ENCODE assay signal across 8 mouse cellular contexts in genomic region chr13:51847979-51848480, GRCm38 (mm10). TPM values are rescaled to one million over a fixed set of nuclear protein-coding genes. Genes with fewer than 3 reads are reported as not detected.
DNase-seq lines count a peak whose midpoint lies in the region; ATAC-seq and TF ChIP-seq lines count a peak whose summit lies in the region.

No protein-coding gene starts in this region.

- peak overlapping the region; percentile 78 for H3K9ac ChIP-seq in hindbrain, postnatal 0 days (replicated peaks; ENCODE audit: low read length)

- ATAC-seq in hindbrain, postnatal 0 days = no peak
- ATAC-seq in megakaryocyte, adult 5-6 weeks (ENCODE audit: poor library complexity, severe bottlenecking) = 0 out of 2 replicates have a peak, but pooled peaks have one; percentile 19

- H3K36me3 ChIP-seq in hindbrain, postnatal 0 days (ENCODE audit: insufficient read depth, low read length) = no peaks in the 10 kb centered on the region

- peak; percentile 63 for DNase-seq in T-cell, adult 2 months (ENCODE audit: low spot score)
- DNase-seq in cerebellum, postnatal 4 days (ENCODE audit: low spot score in 2 of 2) = peak; percentile 63 to 80
- peak; percentile 93 for DNase-seq in gastrocnemius, adult 2 months
- peak; percentile 88 for DNase-seq in hindbrain, postnatal 0 days (ENCODE audit: low spot score)
- DNase-seq in left cerebral cortex, adult 8-10 months (ENCODE audit: low spot score in 2 of 2) = peak; percentile 67 to 68
- DNase-seq in right cerebral cortex, postnatal 10 days (ENCODE audit: low spot score in 2 of 2) = peak; percentile 89 to 90
- peak; percentile 38 for DNase-seq in urinary bladder, postnatal 10 days (ENCODE audit: low spot score)

- H3K4me1 ChIP-seq in hindbrain, postnatal 0 days (ENCODE audit: insufficient read depth, low read length) = peaks cover 12% of the 10 kb centered on the region; the same call in 1 of the 2 replicates

- peak; percentile 64 for TF ChIP-seq CTCF in gastrocnemius, adult 2 months (IDR thresholded peaks at IDR 0.05)
- TF ChIP-seq CTCF in hindbrain, postnatal 0 days (IDR thresholded peaks at IDR 0.05; ENCODE audit: low read depth) = peak; percentile 73

- peaks cover 9% of the 10 kb centered on the region; the same call in 1 of the 2 replicates for H3K27me3 ChIP-seq in hindbrain, postnatal 0 days (ENCODE audit: insufficient read depth, low read length)

- H3K4me2 ChIP-seq in hindbrain, postnatal 0 days (ENCODE audit: low read depth, low read length) = peak overlapping the region; percentile 99

- H3K9me3 ChIP-seq in hindbrain, postnatal 0 days (ENCODE audit: low read length) = no peaks in the 10 kb centered on the region

- intact Hi-C loops in gastrocnemius, adult 2 months (cut with DNase I) = loop anchor here (2.0 to 5.0 kb wide), 3 partner anchors 127 to 229 kb away; no protein-coding TSS in a partner anchor

- H3K27ac ChIP-seq in gastrocnemius, adult 2 months = peak overlapping the region; percentile 99
- H3K27ac ChIP-seq in hindbrain, postnatal 0 days = peak overlapping the region; percentile 81

- under 1% methylated on average over 31 of the region's 31 CpGs for WGBS in hindbrain, postnatal 0 days

- H3K4me3 ChIP-seq in gastrocnemius, adult 2 months = peak overlapping the region; percentile 99
- H3K4me3 ChIP-seq in hindbrain, postnatal 0 days (ENCODE audit: low read length) = peak overlapping the region; percentile 67

RNA-seq across cellular contexts. Expression of gene Gadd45g, which starts 1.6 kb away (rescaled TPM):
- total RNA-seq in gastrocnemius, adult 2 months (2021) = 100 to 1,000 TPM in 1 of 2 experiments, 10 to 100 TPM in 1; 22.4 to 127 TPM
- total RNA-seq in hindbrain, postnatal 0 days (2014; rRNA removed) = 18.3 and 19.0 TPM in 2 replicates
- polyA plus RNA-seq in hindbrain, postnatal 0 days (2015; fragmentation: Nextera tagmentation; extraction: Ambion mirVana) = 38.6 and 43.3 TPM in 2 replicates
- total RNA-seq in left cerebral cortex, adult 8-10 months (2022) = 10 to 100 TPM; 10.3 to 22.3 (median 14.1) TPM
- total RNA-seq in megakaryocyte, adult 5-6 weeks (2015) = 2.6 and 4.4 TPM in 2 replicates
- 8.7 and 11.2 TPM in 2 replicates for total RNA-seq in megakaryocyte, adult 5-6 weeks (2017)

RNA-seq across cellular contexts. Expression of gene Sema4d, which starts 54.5 kb away (rescaled TPM):
- total RNA-seq in gastrocnemius, adult 2 months (2021) = 100 to 1,000 TPM; 110 to 132 TPM
- total RNA-seq in hindbrain, postnatal 0 days (2014; rRNA removed) = 19.7 and 33.1 TPM in 2 replicates
- 13.7 and 15.0 TPM in 2 replicates for polyA plus RNA-seq in hindbrain, postnatal 0 days (2015; fragmentation: Nextera tagmentation; extraction: Ambion mirVana)
- total RNA-seq in left cerebral cortex, adult 8-10 months (2022) = 10 to 100 TPM; 71.1 to 80.0 (median 75.5) TPM
- 99.8 and 110 TPM in 2 replicates for total RNA-seq in megakaryocyte, adult 5-6 weeks (2015)
- total RNA-seq in megakaryocyte, adult 5-6 weeks (2017) = 54.1 and 66.6 TPM in 2 replicates

Comparison
In these comparisons a context has a peak if more than half of its experiments do, and no peak if none do; other contexts are left out.
1. DNase-seq: peak in every context shown above with its lines; median percentile 93 in gastrocnemius, adult 2 months; 90 in right cerebral cortex, postnatal 10 days; 88 in hindbrain, postnatal 0 days; 72 in cerebellum, postnatal 4 days; 68 in left cerebral cortex, adult 8-10 months; 63 in T-cell, adult 2 months; 38 in urinary bladder, postnatal 10 days.